Mouse (Mus musculus) activated CD4-positive, CD25-positive, alpha-beta regulatory T cell, adult 4 months (primary cell): ENCODE results near the gene Slc35f4. TPM values are rescaled to one million over a fixed set of nuclear protein-coding genes. Genes with fewer than 3 reads are reported as not detected.
"Not testable (repeated sequence)": the region's sequence is repeated elsewhere in the genome, so short reads cannot be mapped to it uniquely, and the experiment has no call there.

ENCODE experiments used
- ATAC-seq: one replicate; pipeline ENCODE4 v1.8.0; 2017
- polyA plus RNA-seq, 2 experiments: library from polyadenylated mRNA; unstranded; fragments of 100-300 nt; shearing (Covaris generic); gene quantifications; one replicate each; pipeline ENCODE4 v1.2.1; 2017

Gene Slc35f4
- polyA plus RNA-seq, 2 experiments from 2014 or later: 0.19 TPM; not detected in 1

- not testable (repeated sequence) for ATAC-seq
Measured at GRCm38 (mm10) chr14:49278479-49278878, 247.4 kb downstream of the Slc35f4 start.

GRCm38 (mm10) chr14:49277642-49278041 is 248.2 kb downstream of the Slc35f4 start:
- ATAC-seq: no peak

- no peak for ATAC-seq
Measured at GRCm38 (mm10) chr14:49275376-49275775, 250.5 kb downstream of the Slc35f4 start.

GRCm38 (mm10) chr14:49265286-49266002 is 260.4 kb downstream of the Slc35f4 start:
- ATAC-seq: no peak
